Comparison of ENCODE assay signal across 11 mouse cellular contexts in genomic region chr14:31668326-31668725, GRCm38 (mm10). TPM values are rescaled to one million over a fixed set of nuclear protein-coding genes. Genes with fewer than 3 reads are reported as not detected.
DNase-seq lines count a peak whose midpoint lies in the region; ATAC-seq and TF ChIP-seq lines count a peak whose summit lies in the region.
"Had no signal": no experiment of that assay in that cellular context is flagged by ENCODE, and none has a peak within 500 bp of the region (broad histone marks: within the 10 kb centered on the region; RNA-seq: fewer than 3 reads in every experiment).

No protein-coding gene starts in this region.

- no peak for ATAC-seq in hindbrain, embryonic 16.5 days
- no peak for ATAC-seq in hindbrain, postnatal 0 days

- H3K4me3 ChIP-seq in hindbrain, embryonic 10.5 days = no peak overlapping the region
- H3K4me3 ChIP-seq in hindbrain, embryonic 16.5 days (ENCODE audit: low read length) = no peak overlapping the region
- no peak overlapping the region for H3K4me3 ChIP-seq in spleen, adult 2 months (ENCODE audit: extremely low read depth, insufficient read depth, insufficient read length)
- H3K4me3 ChIP-seq in hindbrain, postnatal 0 days (ENCODE audit: low read length) = no peak overlapping the region

- no peak for TF ChIP-seq CTCF in spleen, adult 2 months (IDR thresholded peaks at IDR 0.05; ENCODE audit: extremely low read depth, insufficient read depth, insufficient read length, insufficient replicate concordance)
- no peak for TF ChIP-seq CTCF in hindbrain, postnatal 0 days (IDR thresholded peaks at IDR 0.05; ENCODE audit: low read depth)

- peak overlapping the region; percentile 78; the same call in 1 of the 2 replicates for H3K27ac ChIP-seq in hindbrain, embryonic 10.5 days
- no peak overlapping the region; the same call in 1 of the 2 replicates for H3K27ac ChIP-seq in hindbrain, embryonic 16.5 days (ENCODE audit: low read depth, low read length)
- peak overlapping the region; percentile 24 for H3K27ac ChIP-seq in spleen, adult 2 months (ENCODE audit: insufficient read depth, low read length)
- H3K27ac ChIP-seq in hindbrain, postnatal 0 days = 0 out of 2 replicates have a peak overlapping the region, but pooled peaks have one; percentile 5

- H3K4me1 ChIP-seq in hindbrain, embryonic 10.5 days (replicated peaks) = peaks cover 54% of the 10 kb centered on the region
- peaks cover 25% of the 10 kb centered on the region for H3K4me1 ChIP-seq in hindbrain, embryonic 16.5 days (ENCODE audit: control insufficient read depth, insufficient read depth, low read depth, low read length)
- H3K4me1 ChIP-seq in spleen, adult 2 months (ENCODE audit: control insufficient read depth, insufficient read depth, insufficient read length) = peaks cover 48% of the 10 kb centered on the region
- peaks cover 27% of the 10 kb centered on the region; the same call in 1 of the 2 replicates for H3K4me1 ChIP-seq in hindbrain, postnatal 0 days (ENCODE audit: insufficient read depth, low read length)

- 83% methylated on average over 13 of the region's 13 CpGs for WGBS in hindbrain, embryonic 10.5 days
- WGBS in hindbrain, embryonic 16.5 days = 79% methylated on average over 13 of the region's 13 CpGs
- 74% methylated on average over 13 of the region's 13 CpGs for WGBS in spleen, adult 2 months
- WGBS in hindbrain, postnatal 0 days = 78% methylated on average over 13 of the region's 13 CpGs

- peaks cover 10% of the 10 kb centered on the region for H3K36me3 ChIP-seq in hindbrain, embryonic 10.5 days
- peaks cover 10% of the 10 kb centered on the region; the same call in 1 of the 2 replicates for H3K36me3 ChIP-seq in hindbrain, embryonic 16.5 days (ENCODE audit: control insufficient read depth, insufficient read depth, low read length)
- no peaks in the 10 kb centered on the region for H3K36me3 ChIP-seq in spleen, adult 2 months (ENCODE audit: control insufficient read depth, insufficient read depth, low read length)
- H3K36me3 ChIP-seq in hindbrain, postnatal 0 days (ENCODE audit: insufficient read depth, low read length) = peaks cover 4% of the 10 kb centered on the region; the same call in 1 of the 2 replicates

- H3K27me3 ChIP-seq in hindbrain, embryonic 10.5 days (ENCODE audit: insufficient read depth, poor library complexity, severe bottlenecking) = no peaks in the 10 kb centered on the region
- no peaks in the 10 kb centered on the region for H3K27me3 ChIP-seq in hindbrain, embryonic 16.5 days (replicated peaks; ENCODE audit: control insufficient read depth, insufficient read depth, low read length)
- no peaks in the 10 kb centered on the region for H3K27me3 ChIP-seq in spleen, adult 2 months (ENCODE audit: control insufficient read depth, insufficient read depth, low read length)
- H3K27me3 ChIP-seq in hindbrain, postnatal 0 days (ENCODE audit: insufficient read depth, low read length) = no peaks in the 10 kb centered on the region
- H3K27me3 ChIP-seq: Patski had no signal

- H3K9me3 ChIP-seq in hindbrain, embryonic 10.5 days = no peaks in the 10 kb centered on the region
- H3K9me3 ChIP-seq in hindbrain, embryonic 16.5 days (ENCODE audit: control insufficient read depth, low read length) = no peaks in the 10 kb centered on the region
- no peaks in the 10 kb centered on the region for H3K9me3 ChIP-seq in hindbrain, postnatal 0 days (ENCODE audit: low read length)

- no peak for DNase-seq in hindbrain, embryonic 10.5 days (ENCODE audit: low spot score)
- no peak for DNase-seq in spleen, adult 2 months (ENCODE audit: low read depth in 1 of 2, low spot score in 2 of 2)
- no peak for DNase-seq in spleen, postnatal 4 days (ENCODE audit: low spot score in 2 of 2)
- no peak for DNase-seq in hindbrain, postnatal 0 days (ENCODE audit: low spot score)
- peak; percentile 68 for DNase-seq in telencephalon, adult 2 months (ENCODE audit: low read depth, low spot score)
- DNase-seq in cerebellum, postnatal 25 days = no peak
- no peak for DNase-seq in adrenal gland, adult 2 months
- DNase-seq: cerebellum, adult 8-10 months had no signal

- TF ChIP-seq POLR2A in spleen, adult 2 months (IDR thresholded peaks at IDR 0.05; ENCODE audit: low read depth, low read length) = no peak

- no peak overlapping the region for H3K9ac ChIP-seq in hindbrain, embryonic 16.5 days (ENCODE audit: low read depth, low read length)
- H3K9ac ChIP-seq in hindbrain, postnatal 0 days (replicated peaks; ENCODE audit: low read length) = no peak overlapping the region

- no peak overlapping the region for H3K4me2 ChIP-seq in hindbrain, embryonic 16.5 days (ENCODE audit: low read length)
- H3K4me2 ChIP-seq in hindbrain, postnatal 0 days (ENCODE audit: low read depth, low read length) = no peak overlapping the region

RNA-seq across cellular contexts. Expression of gene Hacl1, which starts 27.2 kb away (rescaled TPM):
- polyA plus RNA-seq in hindbrain, embryonic 10.5 days (2016; fragmentation: Nextera tagmentation; extraction: Ambion mirVana) = 8.2 and 8.8 TPM in 2 replicates
- polyA plus RNA-seq in hindbrain, embryonic 16.5 days (2015; fragmentation: Nextera tagmentation; extraction: Ambion mirVana) = 10.2 and 11.5 TPM in 2 replicates
- polyA plus RNA-seq in spleen, adult 2 months (2012; rRNA removed) = 4.5 and 6.1 TPM in 2 replicates
- total RNA-seq in hindbrain, postnatal 0 days (2014; rRNA removed) = 6.3 and 12.8 TPM in 2 replicates
- polyA plus RNA-seq in hindbrain, postnatal 0 days (2015; fragmentation: Nextera tagmentation; extraction: Ambion mirVana) = 10.9 and 11.3 TPM in 2 replicates
- 10 to 100 TPM; 38.9 to 67.1 TPM for total RNA-seq in adrenal gland, adult 2 months (2021)
- 10.8 and 15.2 TPM in 2 replicates for polyA plus RNA-seq in adrenal gland, adult 2 months (2012; rRNA removed)

RNA-seq across cellular contexts. Expression of gene Btd, which starts 27.5 kb away (rescaled TPM):
- 14.0 and 14.3 TPM in 2 replicates for polyA plus RNA-seq in hindbrain, embryonic 10.5 days (2016; fragmentation: Nextera tagmentation; extraction: Ambion mirVana)
- 20.7 and 22.4 TPM in 2 replicates for polyA plus RNA-seq in hindbrain, embryonic 16.5 days (2015; fragmentation: Nextera tagmentation; extraction: Ambion mirVana)
- polyA plus RNA-seq in spleen, adult 2 months (2012; rRNA removed) = 16.8 and 19.0 TPM in 2 replicates
- total RNA-seq in hindbrain, postnatal 0 days (2014; rRNA removed) = 30.8 and 42.4 TPM in 2 replicates
- polyA plus RNA-seq in hindbrain, postnatal 0 days (2015; fragmentation: Nextera tagmentation; extraction: Ambion mirVana) = 22.4 and 24.5 TPM in 2 replicates
- 10 to 100 TPM; 55.6 to 63.4 TPM for total RNA-seq in adrenal gland, adult 2 months (2021)
- 45.8 and 46.2 TPM in 2 replicates for polyA plus RNA-seq in adrenal gland, adult 2 months (2012; rRNA removed)

RNA-seq across cellular contexts. Expression of gene Gm49387, which starts 27.6 kb away (rescaled TPM):
- 0.95 TPM in 1 of 2 replicates, not detected in the other for polyA plus RNA-seq in hindbrain, embryonic 10.5 days (2016; fragmentation: Nextera tagmentation; extraction: Ambion mirVana)
- 1.7 and 2.1 TPM in 2 replicates for polyA plus RNA-seq in hindbrain, embryonic 16.5 days (2015; fragmentation: Nextera tagmentation; extraction: Ambion mirVana)
- 0.32 TPM in 1 of 2 replicates, not detected in the other for polyA plus RNA-seq in spleen, adult 2 months (2012; rRNA removed)
- not detected in 2 replicates for total RNA-seq in hindbrain, postnatal 0 days (2014; rRNA removed)
- 1.2 TPM in 1 of 2 replicates, not detected in the other for polyA plus RNA-seq in hindbrain, postnatal 0 days (2015; fragmentation: Nextera tagmentation; extraction: Ambion mirVana)
- 1 to 10 TPM in 1 of 2 experiments, not detected in 1; 2.3 TPM for total RNA-seq in adrenal gland, adult 2 months (2021)
- polyA plus RNA-seq in adrenal gland, adult 2 months (2012; rRNA removed) = 1.9 TPM in 1 of 2 replicates, not detected in the other
- total RNA-seq: gastrocnemius, adult 8-10 months had no signal
